Mouse (Mus musculus): Measurements from ENCODE around the gene C2cd4b.

- TF ChIP-seq POLR2A (IDR thresholded peaks at IDR 0.05; ENCODE audit: extremely low read depth, insufficient read depth, low read length) (no peak), CTCF (IDR thresholded peaks at IDR 0.05; ENCODE audit: extremely low read depth, insufficient read depth, low read length) (no peak)
Measured at GRCm38 (mm10) chr9:67807000-67807399, 47.8 kb downstream of the C2cd4b start.

Data from cortical plate, adult 2 months (tissue).